Mouse (Mus musculus): Measurements from ENCODE around the gene Fam171a2.

Gene Fam171a2

GRCm38 (mm10) chr11:102455740-102456396, 8.4 kb upstream of the Fam171a2 start:
- in situ Hi-C loops (cut with MseI, MboI), result no loop called here

DNA sequence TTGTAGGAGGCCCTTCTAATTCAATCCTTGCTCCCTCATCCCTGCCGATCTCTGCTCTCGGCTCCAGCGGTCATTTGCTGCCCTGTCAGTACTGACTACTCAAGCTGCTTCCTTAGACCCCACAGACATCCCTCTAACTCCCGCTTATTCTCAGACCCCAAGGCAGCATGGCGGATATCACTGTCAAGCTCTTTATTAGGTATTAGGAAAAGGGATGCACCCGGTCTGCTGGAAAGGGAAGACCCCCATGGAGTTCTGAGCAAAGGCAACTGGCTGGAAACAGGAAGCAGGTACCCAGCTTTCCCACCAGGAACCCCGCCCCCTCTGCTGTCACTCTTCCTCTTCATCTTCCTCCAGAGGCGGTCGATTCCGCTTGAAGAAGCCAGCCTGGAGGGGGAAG, 5.6 kb upstream of the Fam171a2 start:
- in situ Hi-C loops (cut with MseI, MboI), result no loop called here

GRCm38 (mm10) chr11:102449043-102450008, 1.8 kb upstream of the Fam171a2 start:
- in situ Hi-C loops (cut with MseI, MboI), result no loop called here

DNA sequence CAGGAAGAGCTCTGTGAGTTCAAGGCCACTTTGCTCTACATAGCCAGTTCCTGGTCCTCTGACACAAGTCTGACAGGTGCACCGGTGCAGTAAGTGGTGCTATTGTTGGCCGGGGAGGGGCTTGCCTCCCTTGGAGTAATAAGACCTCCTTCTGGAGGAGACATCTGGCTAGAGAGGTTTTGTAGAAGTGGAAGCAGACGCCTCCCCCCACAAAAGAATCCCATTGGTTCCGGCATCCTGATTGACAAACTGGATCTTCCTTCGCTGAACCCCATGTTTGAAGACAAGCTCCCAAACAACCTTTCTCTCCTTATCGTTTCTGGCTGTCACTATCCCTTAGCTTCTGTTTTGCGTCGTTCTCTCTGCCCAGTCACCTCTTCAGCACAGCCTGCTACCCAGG, 845 bp upstream of the Fam171a2 start:
- in situ Hi-C loops (cut with MseI, MboI), result no loop called here

GRCm38 (mm10) chr11:102446581-102447461, 661 bp downstream of the Fam171a2 start:
- in situ Hi-C loops (cut with MseI, MboI), result no loop called here

DNA sequence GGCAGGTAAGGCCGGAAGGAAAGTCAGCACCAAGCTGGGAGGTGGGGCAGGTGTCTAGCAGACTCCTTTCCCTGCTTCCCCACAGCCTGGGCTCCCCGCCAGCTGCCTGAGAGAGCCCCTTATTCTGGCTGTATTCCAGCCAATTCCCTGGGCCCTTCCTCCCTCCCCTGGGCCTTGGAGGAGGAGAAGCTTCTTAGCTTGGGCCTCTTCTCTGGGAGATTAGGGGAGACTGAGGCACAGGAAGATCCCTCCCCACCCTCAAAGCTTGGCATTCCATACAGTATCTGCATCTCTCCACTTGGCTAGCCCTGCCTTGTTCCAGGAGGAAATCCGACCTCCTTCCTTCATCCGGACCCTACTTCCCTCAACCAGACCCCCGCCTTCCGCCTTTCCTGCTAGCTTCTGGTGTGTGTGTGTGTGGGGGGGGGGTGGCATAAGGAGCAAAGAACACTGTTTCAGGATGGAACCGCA, 1.6 kb downstream of the Fam171a2 start:
- in situ Hi-C loops (cut with MseI, MboI), result no loop called here

- in situ Hi-C loops (cut with MseI, MboI), result no loop called here
Observed at GRCm38 (mm10) chr11:102445264-102445890, 2.1 kb downstream of the Fam171a2 start.

- in situ Hi-C loops (cut with MseI, MboI), result no loop called here
Observed at GRCm38 (mm10) chr11:102444781-102445180, 2.7 kb downstream of the Fam171a2 start.

DNA sequence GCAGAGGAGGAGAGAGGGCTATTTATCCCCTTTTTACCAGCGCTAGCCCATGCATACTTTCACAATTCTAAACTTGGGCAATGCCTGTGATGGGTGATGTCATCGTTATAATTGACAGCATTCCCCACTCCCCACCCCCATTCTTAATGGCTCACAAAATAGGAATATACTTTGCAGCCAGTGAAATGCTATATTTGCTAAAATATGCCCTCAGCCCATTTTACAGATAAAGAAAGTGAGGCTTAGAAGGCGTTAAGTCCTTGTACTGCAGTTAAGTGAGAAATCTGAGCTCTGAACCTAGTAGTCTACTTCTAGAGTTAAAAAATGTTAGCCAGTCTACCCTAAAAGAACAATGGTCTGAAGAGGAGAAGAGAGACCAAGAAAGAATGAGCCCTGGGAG, 3.2 kb downstream of the Fam171a2 start:
- in situ Hi-C loops (cut with MseI, MboI), result no loop called here

GRCm38 (mm10) chr11:102443740-102444139, 3.7 kb downstream of the Fam171a2 start:
- in situ Hi-C loops (cut with MseI, MboI), result no loop called here

DNA sequence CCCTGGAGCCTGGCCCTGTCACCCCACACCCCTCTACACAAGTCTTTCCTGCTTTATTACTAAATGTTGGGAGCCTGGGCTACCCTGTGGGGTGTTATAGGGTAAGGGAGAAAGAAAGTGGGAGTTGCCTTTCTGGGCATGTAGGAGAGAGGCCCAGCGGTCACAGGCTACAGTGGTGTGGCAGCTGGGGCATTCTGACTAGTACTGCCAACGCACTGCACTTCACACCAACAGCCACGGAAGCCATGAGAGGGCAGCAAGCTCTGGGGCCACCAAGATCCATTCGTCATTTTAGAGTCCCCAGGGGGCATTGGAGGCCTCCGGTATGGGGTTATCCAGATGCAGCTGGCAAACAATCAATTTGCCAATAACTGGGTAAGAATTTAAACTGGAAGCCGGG, 5.4 kb downstream of the Fam171a2 start:
- in situ Hi-C loops (cut with MseI, MboI), result no loop called here

DNA sequence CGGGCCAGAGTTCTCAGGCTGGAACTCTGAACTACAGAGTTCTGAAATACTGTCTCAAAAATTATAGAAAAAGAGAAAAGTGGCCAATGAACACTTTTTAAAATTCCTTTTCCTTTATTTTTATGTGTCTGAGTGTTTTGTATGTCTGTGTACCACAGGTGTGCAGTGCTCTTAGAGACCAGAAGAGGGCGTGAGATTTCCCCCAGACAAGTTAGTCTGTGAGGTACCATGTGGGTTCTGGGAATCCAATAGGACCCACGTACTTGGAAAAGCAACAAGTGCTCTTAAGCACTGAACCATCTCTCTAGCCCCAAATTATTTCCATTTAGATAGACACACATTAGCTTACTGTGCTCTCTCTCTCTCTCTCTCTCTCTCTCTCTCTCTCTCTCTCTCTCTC, 6.0 kb downstream of the Fam171a2 start:
- in situ Hi-C loops (cut with MseI, MboI), result no loop called here

DNA sequence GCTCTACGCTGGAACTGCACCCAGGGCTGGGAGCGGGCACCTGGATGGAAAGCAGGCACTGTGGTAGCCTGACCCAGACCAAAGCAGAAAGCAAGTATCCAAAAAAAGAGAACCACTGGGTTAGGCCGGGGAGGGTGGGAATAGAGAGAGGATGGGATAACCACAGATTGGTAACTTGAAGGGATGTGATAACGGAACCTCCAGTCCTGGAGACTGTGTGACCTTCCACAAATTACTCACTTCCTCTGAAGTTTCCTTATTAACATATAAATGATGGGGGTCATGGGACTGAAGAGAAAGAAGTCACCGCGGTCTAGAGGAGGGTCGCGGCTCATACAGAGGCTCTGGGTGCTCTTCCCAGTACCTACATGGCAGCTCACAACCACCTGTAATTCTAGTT, 7.2 kb downstream of the Fam171a2 start:
- in situ Hi-C loops (cut with MseI, MboI), result no loop called here

- in situ Hi-C loops (cut with MseI, MboI), result no loop called here
Observed at GRCm38 (mm10) chr11:102439093-102440082, 8.1 kb downstream of the Fam171a2 start.

DNA sequence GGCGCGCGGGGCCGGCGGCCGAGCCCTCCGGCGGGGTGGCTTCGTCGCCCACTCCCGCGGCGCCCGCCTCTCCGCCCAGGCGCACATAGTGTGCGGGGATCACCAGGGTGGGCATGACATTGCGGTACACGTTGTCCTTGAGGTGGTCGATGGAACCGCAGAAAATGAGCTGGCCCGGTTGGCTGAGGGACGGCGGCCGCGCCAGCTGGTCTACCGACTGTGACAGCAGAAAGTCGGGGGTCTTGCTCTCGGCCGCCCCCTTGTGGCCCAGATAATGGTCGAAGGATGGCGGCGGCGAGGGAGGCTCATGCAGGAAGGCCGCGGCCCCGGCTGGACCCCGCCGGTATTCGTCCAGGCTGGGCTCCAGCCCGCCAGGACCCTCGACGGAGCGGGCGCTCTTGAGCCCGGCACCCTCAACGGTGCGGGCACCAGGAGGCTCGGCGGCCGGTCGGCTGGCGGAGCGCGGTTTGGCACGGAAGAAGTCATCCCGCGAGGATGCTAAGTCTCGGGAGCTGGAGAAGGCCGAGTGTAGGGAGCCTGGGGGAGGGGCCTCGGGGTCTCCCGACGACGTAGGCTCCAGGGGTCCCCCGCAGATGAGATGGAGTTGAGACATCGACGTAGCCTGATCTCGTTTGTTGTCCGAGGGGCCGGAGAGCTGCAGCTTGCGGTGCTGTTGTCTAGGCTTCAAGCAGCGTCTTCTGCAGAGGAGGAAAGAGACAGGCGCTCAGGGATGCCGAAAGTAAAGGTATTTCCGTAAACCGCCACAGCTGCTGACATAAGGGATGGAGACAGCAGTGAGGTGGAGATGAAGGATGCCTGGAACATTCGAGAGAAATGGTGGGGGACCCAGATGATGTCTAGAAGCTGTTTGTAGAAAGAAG, 9.0 kb downstream of the Fam171a2 start:
- in situ Hi-C loops (cut with MseI, MboI), result no loop called here

GRCm38 (mm10) chr11:102437120-102438061, 10.1 kb downstream of the Fam171a2 start:
- in situ Hi-C loops (cut with MseI, MboI), result no loop called here

GRCm38 (mm10) chr11:102436471-102436790, 11.1 kb downstream of the Fam171a2 start:
- in situ Hi-C loops (cut with MseI, MboI), result no loop called here

Data from mouse trophoblast stem cell (cell line).